ENCODE assay signal across 8 mouse cellular contexts in genomic region chr10:77152178-77152621, GRCm38 (mm10). TPM values are rescaled to one million over a fixed set of nuclear protein-coding genes. Genes with fewer than 3 reads are reported as not detected.
DNase-seq lines count a peak whose midpoint lies in the region; ATAC-seq and TF ChIP-seq lines count a peak whose summit lies in the region.

No protein-coding gene starts in this region.

- H3K4me1 ChIP-seq in midbrain, embryonic 12.5 days, result peaks cover 47% of the 10 kb centered on the region

- no peaks in the 10 kb centered on the region for H3K9me3 ChIP-seq in midbrain, embryonic 12.5 days

- no peak for TF ChIP-seq CTCF in brain, embryonic 14.5 days (IDR thresholded peaks at IDR 0.05; ENCODE audit: borderline replicate concordance, extremely low read depth, insufficient read depth, insufficient read length)

- peak; percentile 59 for DNase-seq in adrenal gland, postnatal 10 days
- no peak for DNase-seq in adrenal gland, postnatal 25 days
- peak; percentile 92 for DNase-seq in brain, embryonic 14.5 days (ENCODE audit: low read depth)
- DNase-seq in kidney, adult 11 months, result peak; percentile 78
- DNase-seq in left cerebral cortex, adult 8-10 months (ENCODE audit: low spot score in 2 of 2), result no peak
- no peak for DNase-seq in right cerebral cortex, postnatal 14 days
- no peak for DNase-seq in right cerebral cortex, adult 18-20 months

- TF ChIP-seq POLR2A in brain, embryonic 14.5 days (IDR thresholded peaks at IDR 0.05; ENCODE audit: borderline replicate concordance, extremely low read depth, insufficient read depth, insufficient read length, poor library complexity, severe bottlenecking), result no peak

- H3K9ac ChIP-seq in midbrain, embryonic 12.5 days (replicated peaks), result no peak overlapping the region

- peak overlapping the region; percentile 81; the same call in 1 of the 2 replicates for H3K27ac ChIP-seq in midbrain, embryonic 12.5 days (replicated peaks)

- no peak overlapping the region for H3K4me3 ChIP-seq in midbrain, embryonic 12.5 days

- ATAC-seq in midbrain, embryonic 12.5 days (ENCODE audit: low FRiP score, low read depth), result peak; percentile 86

- no peaks in the 10 kb centered on the region for H3K27me3 ChIP-seq in midbrain, embryonic 12.5 days

- 25% methylated on average over 2 of the region's 2 CpGs for WGBS in midbrain, embryonic 12.5 days

- H3K36me3 ChIP-seq in midbrain, embryonic 12.5 days, result no peaks in the 10 kb centered on the region

- peak overlapping the region; percentile 46; the same call in 1 of the 2 replicates for H3K4me2 ChIP-seq in midbrain, embryonic 12.5 days (replicated peaks)

RNA-seq across cellular contexts. Expression of gene Col18a1, which starts 14.1 kb away (rescaled TPM):
- 100 to 1,000 TPM in 1 of 2 experiments, 10 to 100 TPM in 1; 85.2 to 159 TPM for total RNA-seq in adrenal gland, postnatal 10 days (2021)
- total RNA-seq in adrenal gland, postnatal 25 days (2021), result 26.1 and 29.6 TPM in 2 replicates
- polyA plus RNA-seq in brain, embryonic 14.5 days (2012; rRNA removed), result 24.5 and 45.2 TPM in 2 replicates
- 89.2 and 90.0 TPM in 2 replicates for polyA plus RNA-seq in midbrain, embryonic 12.5 days (2016; fragmentation: Nextera tagmentation; extraction: Ambion mirVana)
- total RNA-seq in left cerebral cortex, adult 8-10 months (2022), result 1 to 10 TPM; 4.1 to 4.6 (median 4.1) TPM

Comparison
In these comparisons a context has a peak if more than half of its experiments do, and no peak if none do; other contexts are left out.
1. DNase-seq: peak in adrenal gland, postnatal 10 days (single experiment), brain, embryonic 14.5 days (single experiment) and kidney, adult 11 months (single experiment); none in adrenal gland, postnatal 25 days (single experiment), left cerebral cortex, adult 8-10 months (0 of 2), right cerebral cortex, postnatal 14 days (single experiment) and right cerebral cortex, adult 18-20 months (single experiment).